Mouse (Mus musculus) liver, embryonic 14.5 days (tissue): Measurements from ENCODE around the gene Nr2c1. TPM values are rescaled to one million over a fixed set of nuclear protein-coding genes. Genes with fewer than 3 reads are reported as not detected.

Experiments used
- ATAC-seq: fragments of 200-750 bp; cut with Nextera tagmentation; 2 replicates; pipeline ENCODE4 v1.8.0; 2017; ENCODE audit warnings: moderate number of reproducible peaks, mild to moderate bottlenecking, moderate library complexity; ENCODE audit not compliant: insufficient read depth
- DNase-seq, 3 experiments: peaks; one replicate each; pipeline ENCODE4 v3.0.0-alpha.2; 2012 to 2013; ENCODE audit warnings: low read depth in 3 of 3, low spot score in 3 of 3
- H3K27ac ChIP-seq: fragments of 300-500 bp; sonication (generic); 2 replicates; pipeline ENCODE4 v1.5.1; 2014; ENCODE audit warnings: moderate library complexity, mild to moderate bottlenecking, control low read depth, inconsistent platforms
- H3K27me3 ChIP-seq: fragments of 300-500 bp; sonication (generic); 2 replicates; pipeline ENCODE4 v1.6.1; 2014; ENCODE audit warnings: mild to moderate bottlenecking, low read length, moderate library complexity; ENCODE audit not compliant: control insufficient read depth, insufficient read depth
- H3K36me3 ChIP-seq: fragments of 300-500 bp; sonication (generic); replicated peaks from 2 replicates; pipeline ENCODE4 v1.6.1; 2014; ENCODE audit warnings: low read depth; ENCODE audit not compliant: control insufficient read depth, insufficient read depth
- H3K4me1 ChIP-seq, 2 experiments: fragments of 200-500 bp in 1 of 2; fragments of 300-500 bp in 1 of 2; sonication (generic) in 1 of 2; replicated peaks; 2 replicates each; pipeline ENCODE4 v1.6.1; 2012 to 2014; ENCODE audit warnings: antibody characterized with exemption in 1 of 2, inconsistent platforms in 1 of 2, low read length in 1 of 2; ENCODE audit not compliant: control insufficient read depth in 2 of 2, insufficient read depth in 2 of 2
- H3K4me2 ChIP-seq: fragments of 300-500 bp; sonication (generic); 2 replicates; pipeline ENCODE4 v1.6.1; 2014; ENCODE audit warnings: low read depth, mild to moderate bottlenecking, control low read depth, moderate library complexity
- H3K4me3 ChIP-seq, 2 experiments: fragments of 200-500 bp in 1 of 2; fragments of 300-500 bp in 1 of 2; sonication (generic) in 1 of 2; 2 replicates each; pipeline ENCODE4 v1.5.1; 2012 to 2014; ENCODE audit warnings: low read depth in 2 of 2, low read length in 2 of 2, mild to moderate bottlenecking in 2 of 2, control low read depth in 1 of 2, inconsistent platforms in 1 of 2, moderate library complexity in 1 of 2; ENCODE audit not compliant: insufficient read depth in 1 of 2
- H3K9ac ChIP-seq: fragments of 300-500 bp; sonication (generic); replicated peaks from 2 replicates; pipeline ENCODE4 v1.6.1; 2014; ENCODE audit warnings: mild to moderate bottlenecking, control low read depth, moderate library complexity
- H3K9me3 ChIP-seq: fragments of 300-500 bp; sonication (generic); 2 replicates; pipeline ENCODE4 v1.6.1; 2016; ENCODE audit warnings: low read length, mixed read lengths; ENCODE audit not compliant: control insufficient read depth
- CTCF ChIP-seq: IDR thresholded peaks from 2 replicates; pipeline ENCODE4 v1.5.1; 2016; ENCODE audit warnings: antibody characterized with exemption, low read depth, control low read depth
- EP300 ChIP-seq: IDR thresholded peaks from 2 replicates; pipeline ENCODE4 v1.6.1; 2016; ENCODE audit warnings: antibody characterized with exemption, low read depth
- WGBS: fragments of 180-500 bp; shearing (Covaris S2); extraction: QIAGEN DNeasy Blood & Tissue Kit; methylation state at CpG from one replicate; pipeline ENCODE4 v1.1.7; 2014; ENCODE audit not compliant: insufficient replicate concordance; 5-methylcytosine and 5-hydroxymethylcytosine counted together
- polyA plus RNA-seq, 2 experiments: library from polyadenylated mRNA; depleted of rRNA in 1 of 2; stranded (reverse) in 1 of 2; unstranded in 1 of 2; fragments of >200 nt; fragmentation: Nextera tagmentation in 1 of 2; extraction: Ambion mirVana in 1 of 2; gene quantifications; 2 replicates each; pipeline versions ENCODE4 v1.2.1 to v1.2.3; 2012 to 2014

Nr2c1 gene
- polyA plus RNA-seq, 2 experiments: 2.2 TPM

- Histone ChIP-seq H3K27ac (no peak overlapping the region), H3K27me3 (no peaks in the 10 kb centered on the region), H3K9ac (no peak overlapping the region), H3K4me1 (peaks cover 0 to 10% of the 10 kb centered on the region in 2 experiments; a peak in 3 of 4 replicates), H3K36me3 (peaks cover 7% of the 10 kb centered on the region; the same call in 1 of the 2 replicates), H3K4me2 (no peak overlapping the region), H3K4me3 (no peak overlapping the region), H3K9me3 (no peaks in the 10 kb centered on the region)
- DNase-seq (no peak), ATAC-seq (no peak)
- WGBS: 89% methylated on average over 5 of the region's 5 CpGs
- TF ChIP-seq CTCF (no peak), EP300 (no peak)
These were observed 24.2 kb upstream of the Nr2c1 start for GRCm38 (mm10) chr10:94123581-94123980.

DNA sequence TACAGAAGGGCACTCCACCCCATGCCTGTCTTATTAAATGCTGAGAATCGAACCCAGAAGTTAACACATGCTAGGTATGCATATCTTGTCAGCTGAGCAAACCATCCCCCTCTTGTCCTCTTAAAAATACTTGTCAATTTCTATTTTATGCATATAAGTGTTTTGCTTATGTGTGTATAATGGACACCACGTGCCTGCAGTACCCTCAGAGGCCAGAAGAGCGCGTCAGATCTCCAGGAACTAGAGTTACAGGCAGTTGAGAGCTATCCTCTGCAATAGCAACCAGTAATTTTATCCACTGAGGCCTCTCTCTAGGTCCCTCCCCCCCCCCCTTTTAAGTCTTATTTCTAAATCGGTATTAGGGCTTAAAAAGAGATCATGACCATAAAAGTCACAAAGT lies 23.4 kb upstream of the Nr2c1 start:
- peaks cover 7% of the 10 kb centered on the region; the same call in 1 of the 2 replicates for H3K36me3 ChIP-seq
- no peak for DNase-seq

DNA sequence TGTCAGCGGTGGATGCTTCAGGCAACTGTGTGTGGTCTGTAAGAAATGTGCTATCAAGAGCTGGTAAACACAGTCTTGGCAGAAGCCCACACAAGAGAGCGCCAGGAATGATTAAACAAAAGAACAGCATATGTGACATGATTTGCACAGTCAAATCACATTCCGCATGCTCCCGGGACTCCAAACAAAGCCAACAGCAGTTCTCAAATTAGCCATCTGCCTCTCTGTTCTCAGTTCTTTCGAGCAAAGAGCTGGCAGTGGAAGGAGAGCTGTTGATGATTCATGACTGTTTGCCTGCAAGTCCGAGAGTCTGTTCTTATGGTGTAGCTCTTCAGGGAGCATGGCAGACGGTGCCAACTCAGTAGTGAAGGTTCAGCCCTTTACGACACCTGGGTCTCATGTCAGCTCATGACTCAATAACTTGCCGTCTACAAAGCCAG lies 18.1 kb upstream of the Nr2c1 start:
- Histone ChIP-seq H3K9ac (no peak overlapping the region), H3K4me3 (no peak overlapping the region), H3K27me3 (no peaks in the 10 kb centered on the region), H3K4me1 (no peaks in the 10 kb centered on the region), H3K9me3 (no peaks in the 10 kb centered on the region), H3K36me3 (no peaks in the 10 kb centered on the region; the same call in 1 of the 2 replicates), H3K4me2 (no peak overlapping the region), H3K27ac (no peak overlapping the region)
- TF ChIP-seq EP300 (no peak), CTCF (no peak)
- DNase-seq (no peak), ATAC-seq (no peak)
- WGBS: 80% methylated on average over 9 of the region's 9 CpGs

More for the DNA sequence above, 23.4 kb upstream of the Nr2c1 start:
- no peak overlapping the region for H3K9ac ChIP-seq
- TF ChIP-seq EP300 (no peak), CTCF (peak; percentile 53)
- ATAC-seq: no peak
- no peaks in the 10 kb centered on the region for H3K27me3 ChIP-seq
- WGBS: 75% methylated on average over 5 of the region's 5 CpGs
- no peak overlapping the region for H3K4me2 ChIP-seq
- H3K9me3 ChIP-seq: no peaks in the 10 kb centered on the region
- H3K4me1 ChIP-seq: peaks cover 0 to 10% of the 10 kb centered on the region in 2 experiments; a peak in 3 of 4 replicates
- no peak overlapping the region for H3K27ac ChIP-seq
- no peak overlapping the region for H3K4me3 ChIP-seq

GRCm38 (mm10) chr10:94133081-94133480 lies 14.7 kb upstream of the Nr2c1 start:
- no peak overlapping the region for H3K27ac ChIP-seq
- no peak overlapping the region for H3K4me2 ChIP-seq
- DNase-seq (no peak), ATAC-seq (no peak)
- TF ChIP-seq CTCF (no peak), EP300 (no peak)
- H3K4me3 ChIP-seq: no peak overlapping the region
- H3K9me3 ChIP-seq: no peaks in the 10 kb centered on the region
- H3K4me1 ChIP-seq: no peaks in the 10 kb centered on the region
- 69% methylated on average over 8 of the region's 8 CpGs for WGBS
- H3K36me3 ChIP-seq: peaks cover 4% of the 10 kb centered on the region
- no peaks in the 10 kb centered on the region for H3K27me3 ChIP-seq
- no peak overlapping the region for H3K9ac ChIP-seq

GRCm38 (mm10) chr10:94133674-94134073 lies 14.1 kb upstream of the Nr2c1 start:
- 73% methylated on average over 7 of the region's 7 CpGs for WGBS
- TF ChIP-seq EP300: no peak
- no peak for TF ChIP-seq CTCF
- Histone ChIP-seq H3K4me2 (no peak overlapping the region), H3K9me3 (no peaks in the 10 kb centered on the region), H3K27ac (no peak overlapping the region), H3K4me3 (no peak overlapping the region), H3K36me3 (peaks cover 4% of the 10 kb centered on the region), H3K9ac (no peak overlapping the region), H3K27me3 (no peaks in the 10 kb centered on the region), H3K4me1 (no peaks in the 10 kb centered on the region)
- ATAC-seq (no peak), DNase-seq (no peak)
